Mouse (Mus musculus) liver, postnatal 0 days (tissue): ENCODE results near the gene Camkk1.

Experiments used
- CTCF ChIP-seq: sonication (generic); IDR thresholded peaks from 2 replicates; pipeline ENCODE4 v1.5.1; 2016; ENCODE audit warnings: antibody characterized with exemption, low read depth
- EP300 ChIP-seq: IDR thresholded peaks from 2 replicates; pipeline ENCODE4 v1.6.1; 2016; ENCODE audit warnings: antibody characterized with exemption, low read depth, mild to moderate bottlenecking

GRCm38 (mm10) chr11:73007698-73008481, 10.9 kb upstream of the Camkk1 start:
- no peak for TF ChIP-seq EP300
- peak; percentile 81 for TF ChIP-seq CTCF
